Mouse (Mus musculus): Measurements from ENCODE around the gene Rnf135. TPM values are rescaled to one million over a fixed set of nuclear protein-coding genes. Genes with fewer than 3 reads are reported as not detected.
A peak's percentile ranks its signal among the peaks of the same experiment; 100 is the strongest.

The Rnf135 gene
- polyA plus RNA-seq (2012; fragmentation: generic; extraction: Trizol): 5.1 TPM

GRCm38 (mm10) chr11:80183705-80184255, at the start of gene Rnf135:
TSS of gene Rnf135 (plus strand) at chr11:80183851.
- Histone ChIP-seq H3K36me3 (ENCODE audit: control insufficient read depth, insufficient read depth) (no peaks in the 10 kb centered on the region), H3K4me2 (ENCODE audit: low read depth) (peak within 1 kb of the TSS; percentile 73), H3K4me3 (peak within 1 kb of the TSS; percentile 66), H3K79me2 (ENCODE audit: control insufficient read depth, insufficient read depth) (no peaks in the 10 kb centered on the region), H3K27me3 (ENCODE audit: control insufficient read depth, insufficient read depth, insufficient read length) (no peaks in the 10 kb centered on the region), H3ac (ENCODE audit: control insufficient read depth, insufficient read length) (peak within 1 kb of the TSS; percentile 43)
- TF ChIP-seq MYOG (IDR thresholded peaks at IDR 0.05; ENCODE audit: control insufficient read depth in 1 of 3, insufficient read depth in 1 of 3, insufficient read length in 2 of 3, low read depth in 2 of 3) (no peak), E2F4 (IDR thresholded peaks at IDR 0.05; ENCODE audit: insufficient read depth) (no peak), TCF3 (IDR thresholded peaks at IDR 0.05; ENCODE audit: insufficient read length, low read depth) (no peak), MAX (IDR thresholded peaks at IDR 0.05; ENCODE audit: low read depth) (no peak), CEBPB (IDR thresholded peaks at IDR 0.05; ENCODE audit: insufficient read depth, poor library complexity, severe bottlenecking) (no peak), POLR2AphosphoS2 (IDR thresholded peaks at IDR 0.05; ENCODE audit: insufficient read length, low read depth) (peak; percentile 88), POLR2A (IDR thresholded peaks at IDR 0.05; ENCODE audit: insufficient read length, low read depth) (peak; percentile 92), TCF12 (IDR thresholded peaks at IDR 0.05; ENCODE audit: insufficient read depth, poor library complexity, severe bottlenecking) (no peak), REST (IDR thresholded peaks at IDR 0.05; ENCODE audit: insufficient read depth, insufficient read length) (no peak), USF1 (IDR thresholded peaks at IDR 0.05; ENCODE audit: low read depth) (no peak), MYOD1 (IDR thresholded peaks at IDR 0.05; ENCODE audit: control insufficient read depth in 1 of 3, insufficient read length in 2 of 3, low read depth in 2 of 3) (no peak)

GRCm38 (mm10) chr11:80134744-80135143, 48.9 kb upstream of the Rnf135 start:
- H3K4me2 ChIP-seq (ENCODE audit: low read depth): no peak overlapping the region
- H3K36me3 ChIP-seq (ENCODE audit: control insufficient read depth, insufficient read depth): peaks cover 9% of the 10 kb centered on the region
- H3ac ChIP-seq (ENCODE audit: control insufficient read depth, insufficient read length): no peak overlapping the region
- no peaks in the 10 kb centered on the region for H3K79me2 ChIP-seq (ENCODE audit: control insufficient read depth, insufficient read depth)
- H3K27me3 ChIP-seq (ENCODE audit: control insufficient read depth, insufficient read depth, insufficient read length): no peaks in the 10 kb centered on the region
- no peak for TF ChIP-seq CEBPB (IDR thresholded peaks at IDR 0.05; ENCODE audit: insufficient read depth, poor library complexity, severe bottlenecking)
- TF ChIP-seq MAX (IDR thresholded peaks at IDR 0.05; ENCODE audit: low read depth): no peak
- no peak for TF ChIP-seq POLR2A (IDR thresholded peaks at IDR 0.05; ENCODE audit: insufficient read length, low read depth)
- no peak for TF ChIP-seq MYOD1 (IDR thresholded peaks at IDR 0.05; ENCODE audit: control insufficient read depth in 1 of 3, insufficient read length in 2 of 3, low read depth in 2 of 3)
- TF ChIP-seq MYOG (IDR thresholded peaks at IDR 0.05; ENCODE audit: control insufficient read depth in 1 of 3, insufficient read depth in 1 of 3, insufficient read length in 2 of 3, low read depth in 2 of 3): no peak
- no peak for TF ChIP-seq TCF12 (IDR thresholded peaks at IDR 0.05; ENCODE audit: insufficient read depth, poor library complexity, severe bottlenecking)
- H3K4me3 ChIP-seq: no peak overlapping the region

- no peak for TF ChIP-seq MYOG (IDR thresholded peaks at IDR 0.05; ENCODE audit: control insufficient read depth in 1 of 3, insufficient read depth in 1 of 3, insufficient read length in 2 of 3, low read depth in 2 of 3)
- TF ChIP-seq TCF12 (IDR thresholded peaks at IDR 0.05; ENCODE audit: insufficient read depth, poor library complexity, severe bottlenecking): no peak
- TF ChIP-seq TCF3 (IDR thresholded peaks at IDR 0.05; ENCODE audit: insufficient read length, low read depth): no peak
- no peak for TF ChIP-seq POLR2A (IDR thresholded peaks at IDR 0.05; ENCODE audit: insufficient read length, low read depth)
- TF ChIP-seq MYOD1 (IDR thresholded peaks at IDR 0.05; ENCODE audit: control insufficient read depth in 1 of 3, insufficient read length in 2 of 3, low read depth in 2 of 3): no peak
- TF ChIP-seq REST (IDR thresholded peaks at IDR 0.05; ENCODE audit: insufficient read depth, insufficient read length): no peak
- no peak for TF ChIP-seq USF1 (IDR thresholded peaks at IDR 0.05; ENCODE audit: low read depth)
- TF ChIP-seq MAX (IDR thresholded peaks at IDR 0.05; ENCODE audit: low read depth): no peak
- no peak for TF ChIP-seq E2F4 (IDR thresholded peaks at IDR 0.05; ENCODE audit: insufficient read depth)
- no peak for TF ChIP-seq CEBPB (IDR thresholded peaks at IDR 0.05; ENCODE audit: insufficient read depth, poor library complexity, severe bottlenecking)
- no peak for TF ChIP-seq SRF (IDR thresholded peaks at IDR 0.05; ENCODE audit: control insufficient read depth, insufficient read length, low read depth)
- no peak for TF ChIP-seq POLR2AphosphoS2 (IDR thresholded peaks at IDR 0.05; ENCODE audit: insufficient read length, low read depth)
Observed at GRCm38 (mm10) chr11:80135954-80136683, 47.5 kb upstream of the Rnf135 start.

GRCm38 (mm10) chr11:80136786-80137185, 46.9 kb upstream of the Rnf135 start:
- no peak overlapping the region for H3K4me3 ChIP-seq
- H3ac ChIP-seq (ENCODE audit: control insufficient read depth, insufficient read length): no peak overlapping the region
- no peak overlapping the region for H3K4me2 ChIP-seq (ENCODE audit: low read depth)
- no peak for TF ChIP-seq REST (IDR thresholded peaks at IDR 0.05; ENCODE audit: insufficient read depth, insufficient read length)
- no peak for TF ChIP-seq USF1 (IDR thresholded peaks at IDR 0.05; ENCODE audit: low read depth)
- TF ChIP-seq CEBPB (IDR thresholded peaks at IDR 0.05; ENCODE audit: insufficient read depth, poor library complexity, severe bottlenecking): no peak
- TF ChIP-seq MYOG (IDR thresholded peaks at IDR 0.05; ENCODE audit: control insufficient read depth in 1 of 3, insufficient read depth in 1 of 3, insufficient read length in 2 of 3, low read depth in 2 of 3): no peak
- TF ChIP-seq POLR2A (IDR thresholded peaks at IDR 0.05; ENCODE audit: insufficient read length, low read depth): no peak
- TF ChIP-seq POLR2AphosphoS2 (IDR thresholded peaks at IDR 0.05; ENCODE audit: insufficient read length, low read depth): no peak
- no peaks in the 10 kb centered on the region for H3K27me3 ChIP-seq (ENCODE audit: control insufficient read depth, insufficient read depth, insufficient read length)
- H3K79me2 ChIP-seq (ENCODE audit: control insufficient read depth, insufficient read depth): peaks cover 6% of the 10 kb centered on the region
- H3K36me3 ChIP-seq (ENCODE audit: control insufficient read depth, insufficient read depth): peaks cover 9% of the 10 kb centered on the region

More at GRCm38 (mm10) chr11:80135954-80136683, 47.5 kb upstream of the Rnf135 start:
- Histone ChIP-seq H3K36me3 (ENCODE audit: control insufficient read depth, insufficient read depth) (peaks cover 9% of the 10 kb centered on the region), H3K79me2 (ENCODE audit: control insufficient read depth, insufficient read depth) (no peaks in the 10 kb centered on the region), H3ac (ENCODE audit: control insufficient read depth, insufficient read length) (no peak overlapping the region), H3K4me2 (ENCODE audit: low read depth) (no peak overlapping the region), H3K4me3 (no peak overlapping the region), H3K27me3 (ENCODE audit: control insufficient read depth, insufficient read depth, insufficient read length) (no peaks in the 10 kb centered on the region)
